Mouse (Mus musculus) spleen, embryonic (tissue): ENCODE measurements around the gene Zfp994.
"Not testable (repeated sequence)": the region's sequence is repeated elsewhere in the genome, so short reads cannot be mapped to it uniquely, and the experiment has no call there.

Experiments
- CTCF ChIA-PET: fragments of 350-600 bp; sonication (Branson Sonifier 250); formaldehyde crosslinking; loops from one replicate; lab custom pipeline; 2022; lab: Charles Lee

Gene Zfp994

DNA sequence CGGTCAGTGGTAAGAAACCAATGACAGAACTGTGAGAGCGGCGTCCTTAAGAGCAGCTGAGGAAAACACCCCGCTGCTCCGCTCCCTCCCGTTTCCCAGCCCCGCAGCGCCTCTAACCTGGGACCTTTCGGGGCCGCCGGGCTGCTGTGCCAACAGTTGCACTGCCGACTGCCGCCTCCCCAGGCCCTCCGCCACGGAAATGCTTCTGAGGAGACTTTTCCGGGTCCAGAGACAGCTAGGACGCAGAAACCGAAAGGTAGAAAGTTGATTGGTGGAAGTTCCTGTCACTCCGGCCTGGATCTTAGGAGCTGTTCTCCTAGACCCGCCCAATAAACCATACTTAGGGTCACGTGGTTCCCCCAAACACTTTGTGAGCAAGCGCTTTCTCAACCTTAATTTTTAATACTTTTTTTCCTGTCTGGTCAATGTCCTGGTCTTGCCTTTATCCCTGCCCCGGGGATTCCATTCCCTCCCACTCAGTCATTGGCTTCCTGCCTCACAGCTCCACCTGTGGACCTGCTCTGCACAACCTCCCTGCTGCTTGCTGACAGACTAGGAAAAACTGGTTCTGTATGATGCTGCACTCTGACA, at the start of gene Zfp994:
Zfp994 (minus strand) TSS at position 195 of the 591 bp plus-strand sequence.
- CTCF ChIA-PET, result not testable (repeated sequence)

DNA sequence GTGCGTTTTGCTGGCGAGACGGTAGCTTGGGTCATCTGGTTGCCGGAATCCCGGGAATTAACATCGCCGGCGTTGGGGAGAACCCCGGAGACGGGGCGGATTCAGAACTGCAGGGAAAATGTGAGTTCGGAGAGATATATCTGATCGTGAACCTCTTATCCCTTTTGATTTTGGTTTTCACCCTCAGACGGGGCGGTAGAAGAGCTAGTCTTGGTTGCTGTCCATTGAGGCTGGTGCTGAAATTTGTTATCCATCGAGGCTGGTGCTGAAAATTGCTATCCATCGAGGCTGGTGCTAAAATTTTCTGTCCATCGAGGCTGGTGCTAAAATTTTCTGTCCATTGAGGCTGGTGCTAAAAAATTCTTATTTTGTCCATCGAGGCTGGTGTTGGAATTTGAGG, 5.3 kb upstream of the Zfp994 start:
- CTCF ChIA-PET, result not testable (repeated sequence)

DNA sequence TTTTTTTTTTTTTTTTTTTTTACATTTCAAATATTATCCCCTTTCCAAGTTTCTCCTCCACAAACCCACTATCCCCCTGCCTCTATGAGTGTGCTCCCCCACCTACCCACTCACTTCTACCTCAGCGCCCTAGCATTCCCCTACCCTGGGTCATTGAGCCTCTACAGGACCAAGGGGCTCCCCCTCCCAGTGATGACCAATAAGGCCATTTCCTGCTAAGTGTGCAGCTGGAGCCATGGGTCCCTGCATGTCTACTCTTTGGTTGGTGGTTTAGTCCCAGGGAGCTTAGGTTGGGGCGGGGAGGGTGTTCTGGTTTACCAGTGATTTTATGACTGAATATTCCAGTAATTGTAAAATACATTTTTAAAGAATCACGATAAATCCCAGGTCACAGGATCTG, 401 bp downstream of the Zfp994 start:
- CTCF ChIA-PET, result interaction anchor here (0.7 kb wide), 1 partner anchor 149 kb away, joined by 14 read pairs; no protein-coding TSS in a partner anchor

DNA sequence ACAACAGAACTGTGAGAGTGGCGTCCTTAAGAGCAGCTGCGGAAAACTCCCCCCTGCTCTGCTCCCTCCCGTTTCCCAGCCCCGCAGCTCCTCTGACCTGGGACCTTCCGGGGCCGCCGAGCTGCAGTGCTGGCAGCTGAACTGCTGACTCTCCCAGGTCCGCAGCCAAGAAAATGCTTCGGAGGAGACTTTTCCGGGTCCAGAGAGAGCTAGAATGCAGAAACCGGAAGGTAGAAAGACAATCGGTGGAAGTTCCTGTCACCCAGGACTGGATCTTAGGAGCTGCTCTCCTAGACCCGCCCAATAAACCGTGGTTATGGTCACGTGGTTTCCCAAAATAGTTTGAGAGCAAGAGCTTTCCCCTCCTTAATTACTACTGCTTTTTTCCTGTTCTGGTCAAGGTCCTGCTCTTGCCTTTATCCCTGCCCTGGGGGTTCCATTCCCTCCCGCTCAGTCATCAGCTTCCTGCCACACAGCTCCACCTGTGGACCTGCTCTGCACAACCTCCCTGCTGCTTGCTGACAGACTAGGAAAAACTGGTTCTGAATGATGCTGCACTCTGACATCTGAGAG, 59.6 kb downstream of the Zfp994 start, which contains the start of gene Zfp947:
Zfp947 (minus strand) TSS at position 469 of the 573 bp plus-strand sequence.
- CTCF ChIA-PET, result not testable (repeated sequence)

DNA sequence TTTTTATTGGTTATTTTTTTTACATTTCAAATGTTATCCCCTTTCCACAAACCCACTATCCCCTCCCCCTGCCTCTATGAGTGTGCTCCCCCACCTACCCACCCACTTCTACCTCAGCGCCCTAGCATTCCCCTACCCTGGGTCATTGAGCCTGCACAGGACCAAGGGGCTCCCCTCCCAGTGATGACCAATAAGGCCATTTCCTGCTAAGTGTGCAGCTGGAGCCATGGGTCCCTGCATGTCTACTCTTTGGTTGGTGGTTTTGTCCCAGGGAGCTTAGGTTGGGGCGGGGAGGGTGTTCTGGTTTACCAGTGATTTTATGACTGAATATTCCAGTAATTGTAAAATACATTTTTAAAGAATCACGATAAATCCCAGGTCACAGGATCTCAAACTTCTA, 60.1 kb downstream of the Zfp994 start:
- CTCF ChIA-PET, result not testable (repeated sequence)

DNA sequence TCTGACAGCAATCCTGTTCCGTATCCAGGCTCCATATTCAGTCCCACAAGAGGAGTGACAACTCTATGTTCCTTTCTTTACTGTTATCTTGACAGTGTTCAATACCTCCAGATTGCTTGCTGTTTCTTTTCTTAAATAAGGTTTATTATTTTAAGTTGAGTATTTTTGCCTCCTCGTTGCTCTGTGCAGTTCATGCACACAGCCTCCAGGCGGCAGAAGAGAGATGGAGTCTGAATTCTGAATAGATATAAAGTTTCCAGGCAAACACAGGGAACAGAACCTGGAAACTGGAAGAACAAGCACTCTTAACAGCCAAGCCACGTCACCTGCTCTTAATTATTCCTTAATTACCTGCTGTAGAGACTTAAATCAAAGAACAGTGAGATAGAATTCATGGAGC, 71.5 kb downstream of the Zfp994 start:
- CTCF ChIA-PET, result not testable (repeated sequence)
